Mouse (Mus musculus): ENCODE data around the gene Crat. TPM values are rescaled to one million over a fixed set of nuclear protein-coding genes. Genes with fewer than 3 reads are reported as not detected.

The Crat gene
- polyA plus RNA-seq, 1 experiment: 20.5 TPM

GRCm38 (mm10) chr2:30372726-30373125 is 42.9 kb downstream of the Crat start:
- TF ChIP-seq GATA1 (IDR thresholded peaks at IDR 0.05; ENCODE audit: low read length): no peak
- no peak for TF ChIP-seq TAL1 (IDR thresholded peaks at IDR 0.05; ENCODE audit: low read length)
- H3K27me3 ChIP-seq (ENCODE audit: control insufficient read depth): no peaks in the 10 kb centered on the region
- no peak overlapping the region for H3K4me3 ChIP-seq (replicated peaks)
- H3K4me1 ChIP-seq (ENCODE audit: control insufficient read depth): peaks cover 29% of the 10 kb centered on the region
- no peaks in the 10 kb centered on the region for H3K9me3 ChIP-seq (ENCODE audit: control insufficient read depth, low read length)
- peaks cover 91% of the 10 kb centered on the region for H3K36me3 ChIP-seq (ENCODE audit: control insufficient read depth)

GRCm38 (mm10) chr2:30371544-30371943 is 44.1 kb downstream of the Crat start:
- H3K27me3 ChIP-seq (ENCODE audit: control insufficient read depth): no peaks in the 10 kb centered on the region
- no peak overlapping the region for H3K4me3 ChIP-seq (replicated peaks)
- H3K36me3 ChIP-seq (ENCODE audit: control insufficient read depth): peaks cover 90% of the 10 kb centered on the region
- TF ChIP-seq TAL1 (IDR thresholded peaks at IDR 0.05; ENCODE audit: low read length): no peak
- H3K9me3 ChIP-seq (ENCODE audit: control insufficient read depth, low read length): no peaks in the 10 kb centered on the region
- H3K4me1 ChIP-seq (ENCODE audit: control insufficient read depth): peaks cover 25% of the 10 kb centered on the region

GRCm38 (mm10) chr2:30366203-30366602 is 49.4 kb downstream of the Crat start:
- Histone ChIP-seq H3K36me3 (ENCODE audit: control insufficient read depth) (peaks cover 48% of the 10 kb centered on the region), H3K27me3 (ENCODE audit: control insufficient read depth) (no peaks in the 10 kb centered on the region), H3K4me3 (replicated peaks) (no peak overlapping the region), H3K9me3 (ENCODE audit: control insufficient read depth, low read length) (peaks cover 4% of the 10 kb centered on the region), H3K4me1 (ENCODE audit: control insufficient read depth) (peaks cover 36% of the 10 kb centered on the region)
- TF ChIP-seq TAL1 (IDR thresholded peaks at IDR 0.05; ENCODE audit: low read length): no peak
- TF ChIP-seq GATA1 (IDR thresholded peaks at IDR 0.05; ENCODE audit: low read length): no peak

GRCm38 (mm10) chr2:30365281-30366069 is 50.1 kb downstream of the Crat start:
- TF ChIP-seq GATA1 (IDR thresholded peaks at IDR 0.05; ENCODE audit: low read length) (no peak), TAL1 (IDR thresholded peaks at IDR 0.05; ENCODE audit: low read length) (no peak)
- peaks cover 33% of the 10 kb centered on the region for H3K4me1 ChIP-seq (ENCODE audit: control insufficient read depth)
- H3K9me3 ChIP-seq (ENCODE audit: control insufficient read depth, low read length): peaks cover 4% of the 10 kb centered on the region
- H3K36me3 ChIP-seq (ENCODE audit: control insufficient read depth): peaks cover 40% of the 10 kb centered on the region
- peak overlapping the region; percentile 84 for H3K4me3 ChIP-seq (replicated peaks)
- no peaks in the 10 kb centered on the region for H3K27me3 ChIP-seq (ENCODE audit: control insufficient read depth)

DNA sequence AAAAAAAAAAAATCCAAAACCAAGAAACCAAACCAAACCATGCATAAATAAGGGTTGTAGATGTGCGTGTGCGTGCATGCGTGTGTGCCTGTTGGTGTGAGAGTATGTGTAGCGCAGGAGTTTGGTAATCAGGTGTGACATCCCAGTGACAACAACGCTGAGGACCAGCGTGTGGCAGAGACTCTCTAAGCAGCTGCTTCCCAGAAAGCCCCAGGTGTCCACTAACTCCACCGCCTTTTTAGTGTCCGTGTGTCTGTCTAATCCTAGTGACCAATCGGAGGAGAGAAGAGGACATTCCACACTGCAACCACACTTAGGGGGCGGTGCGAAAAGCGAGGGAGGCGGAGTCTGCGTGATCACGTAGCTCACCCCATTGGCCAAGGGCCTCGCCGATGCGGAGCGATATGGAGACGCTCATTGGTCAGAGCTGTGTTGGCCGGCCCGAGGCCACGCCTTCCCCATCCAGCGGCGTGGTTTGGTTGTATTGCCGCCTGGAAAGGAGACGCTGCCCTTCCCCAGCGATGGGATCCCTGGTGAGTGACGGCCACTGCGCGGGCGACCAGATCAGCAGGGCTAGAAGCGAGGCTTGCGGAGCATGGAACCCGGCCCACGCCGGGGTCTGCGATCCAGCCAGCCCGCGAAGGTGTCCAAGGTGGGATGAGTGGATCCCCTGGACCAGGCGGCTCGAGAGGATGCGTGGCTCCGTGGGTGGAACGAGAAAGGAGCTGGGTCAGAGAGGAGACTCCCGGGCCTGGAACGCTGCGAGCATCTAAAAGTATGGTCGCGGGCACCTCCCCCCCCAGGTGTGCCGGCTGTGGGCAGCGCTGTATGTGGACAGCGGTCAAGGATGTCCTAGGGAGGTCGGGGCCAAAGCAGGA is 51.6 kb downstream of the Crat start, which contains the start of gene Miga2:
TSS of gene Miga2 (plus strand) at position 461 of the 878 bp plus-strand sequence.
- H3K9me3 ChIP-seq (ENCODE audit: control insufficient read depth, low read length): peaks cover 4% of the 10 kb centered on the region
- H3K36me3 ChIP-seq (ENCODE audit: control insufficient read depth): peaks cover 26% of the 10 kb centered on the region
- H3K4me3 ChIP-seq (replicated peaks): peak within 1 kb of the TSS; percentile 84
- TF ChIP-seq TAL1 (IDR thresholded peaks at IDR 0.05; ENCODE audit: low read length): no peak; the same call in 2 of the 3 replicates
- no peak for TF ChIP-seq GATA1 (IDR thresholded peaks at IDR 0.05; ENCODE audit: low read length)
- peaks cover 34% of the 10 kb centered on the region for H3K4me1 ChIP-seq (ENCODE audit: control insufficient read depth)
- H3K27me3 ChIP-seq (ENCODE audit: control insufficient read depth): no peaks in the 10 kb centered on the region

- Histone ChIP-seq H3K36me3 (ENCODE audit: control insufficient read depth) (peaks cover 14% of the 10 kb centered on the region), H3K27me3 (ENCODE audit: control insufficient read depth) (no peaks in the 10 kb centered on the region), H3K4me1 (ENCODE audit: control insufficient read depth) (peaks cover 44% of the 10 kb centered on the region), H3K9me3 (ENCODE audit: control insufficient read depth, low read length) (peaks cover 4% of the 10 kb centered on the region), H3K4me3 (replicated peaks) (no peak overlapping the region)
- TF ChIP-seq TAL1 (IDR thresholded peaks at IDR 0.05; ENCODE audit: low read length): no peak
- no peak for TF ChIP-seq GATA1 (IDR thresholded peaks at IDR 0.05; ENCODE audit: low read length)
These were observed 52.7 kb downstream of the Crat start for GRCm38 (mm10) chr2:30362865-30363264.

- H3K4me3 ChIP-seq (replicated peaks): no peak overlapping the region
- peaks cover 61% of the 10 kb centered on the region for H3K4me1 ChIP-seq (ENCODE audit: control insufficient read depth)
- peaks cover 4% of the 10 kb centered on the region for H3K9me3 ChIP-seq (ENCODE audit: control insufficient read depth, low read length)
- H3K27me3 ChIP-seq (ENCODE audit: control insufficient read depth): no peaks in the 10 kb centered on the region
- TF ChIP-seq TAL1 (IDR thresholded peaks at IDR 0.05; ENCODE audit: low read length): no peak
- no peak for TF ChIP-seq GATA1 (IDR thresholded peaks at IDR 0.05; ENCODE audit: low read length)
- peaks cover 2% of the 10 kb centered on the region for H3K36me3 ChIP-seq (ENCODE audit: control insufficient read depth)
These were observed 55.0 kb downstream of the Crat start for GRCm38 (mm10) chr2:30360626-30361025.

DNA sequence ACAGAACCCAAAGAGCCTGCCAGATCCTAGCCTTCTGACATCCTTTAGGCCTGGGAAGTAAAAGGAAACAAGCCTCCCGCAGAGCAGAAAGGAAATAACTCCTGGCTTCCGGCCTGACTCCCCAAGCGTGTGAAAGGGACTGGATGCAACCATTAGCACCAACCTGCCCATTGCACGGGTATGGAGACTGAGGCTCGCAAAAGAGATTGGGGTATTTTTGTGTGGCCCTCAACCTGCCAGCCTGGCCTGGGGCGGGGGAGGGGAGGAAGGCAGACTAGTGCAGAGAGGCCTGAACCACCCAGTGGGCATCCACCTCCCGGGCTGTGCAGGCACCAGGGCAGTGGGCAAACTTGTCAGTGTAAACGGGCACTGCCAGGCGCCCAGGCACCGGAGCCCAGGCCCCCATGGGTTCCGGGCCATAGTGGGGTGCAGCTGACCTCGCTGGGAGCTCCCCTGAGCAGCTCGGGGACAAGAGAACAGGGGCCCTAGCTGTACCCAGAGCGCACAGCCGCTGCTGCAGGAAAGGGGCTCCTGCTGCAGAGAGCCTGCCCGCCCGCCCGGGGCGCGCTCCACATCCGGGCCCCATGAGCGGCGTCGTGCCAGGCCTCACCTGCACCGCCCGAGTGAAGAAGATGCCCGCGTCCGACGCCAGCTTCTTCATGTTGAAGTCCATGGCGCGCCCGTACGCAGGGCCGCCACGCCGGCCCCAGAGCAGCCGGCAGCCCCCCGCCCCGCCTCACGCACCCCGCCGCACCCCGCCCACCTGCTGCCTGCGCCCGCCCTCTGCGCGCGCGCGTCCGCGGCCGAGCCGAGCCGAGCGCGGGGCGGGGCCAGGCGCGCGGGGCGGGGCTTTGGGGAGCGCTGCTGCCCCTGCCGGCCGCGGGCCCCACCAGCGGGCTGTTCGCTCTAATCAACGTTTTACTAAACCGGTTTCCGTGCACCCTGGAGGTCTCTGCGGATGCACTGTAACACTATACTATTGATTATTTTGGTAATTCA is 56.8 kb downstream of the Crat start, which contains the start of gene Sh3glb2:
TSS of gene Sh3glb2 (minus strand) at position 805 of the 999 bp plus-strand sequence.
- Histone ChIP-seq H3K4me1 (ENCODE audit: control insufficient read depth) (peaks cover 46% of the 10 kb centered on the region), H3K9me3 (ENCODE audit: control insufficient read depth, low read length) (peaks cover 4% of the 10 kb centered on the region), H3K36me3 (ENCODE audit: control insufficient read depth) (peaks cover 9% of the 10 kb centered on the region), H3K27me3 (ENCODE audit: control insufficient read depth) (no peaks in the 10 kb centered on the region), H3K4me3 (replicated peaks) (peak within 1 kb of the TSS; percentile 87)
- TF ChIP-seq TAL1 (IDR thresholded peaks at IDR 0.05; ENCODE audit: low read length) (no peak), GATA1 (IDR thresholded peaks at IDR 0.05; ENCODE audit: low read length) (no peak)

Measured in erythroblast, embryonic 14.5 days (primary cell).